Mouse (Mus musculus): ENCODE measurements at regions not wholly inside any gene's neighbourhood (a gene's known extent, or its start where the extent isn't known, plus 50 kb on each side); places are given as distances from the start of the nearest gene placed in this dataset.

DNA sequence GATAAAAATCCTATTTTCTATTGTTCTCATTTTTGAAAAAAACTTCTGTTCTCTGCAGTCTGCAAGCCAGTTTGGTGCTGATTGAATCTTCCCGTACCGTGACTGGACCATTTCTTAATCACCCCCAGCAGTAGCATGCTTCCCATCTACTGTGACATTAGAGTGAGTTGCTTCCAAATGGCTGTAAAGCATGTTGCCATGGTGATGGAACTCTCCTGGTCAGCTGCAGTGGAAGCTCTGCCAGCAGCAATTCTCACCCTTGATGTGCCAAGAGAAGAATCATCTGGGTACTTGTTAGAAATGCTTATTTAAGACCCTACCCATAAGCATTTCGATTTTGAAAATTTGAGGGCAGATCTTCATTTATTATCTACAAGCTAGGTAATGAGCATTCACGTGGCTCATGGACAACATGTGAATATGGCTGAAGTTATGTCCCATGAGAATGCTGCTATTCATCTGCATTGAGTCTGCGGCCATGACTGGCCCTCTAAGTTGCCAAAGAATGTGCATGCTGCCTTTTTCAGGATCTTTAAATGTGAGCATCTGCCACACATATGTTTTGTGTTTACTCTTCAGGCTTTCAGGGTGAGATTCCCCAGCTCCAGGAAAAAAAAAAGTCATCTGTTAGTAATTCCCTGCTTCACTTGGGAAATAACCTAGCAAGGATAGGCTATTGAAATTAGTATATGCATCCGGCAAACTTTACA, 62.8 kb downstream of the H2al1n start:
- DNase-seq (ENCODE audit: low read depth), result peak; percentile 77

GRCm38 (mm10) chrX:14279312-14279711, 68.4 kb downstream of the H2al1n start:
- DNase-seq (ENCODE audit: low read depth), result no peak

GRCm38 (mm10) chrX:14279736-14280135, 68.8 kb downstream of the H2al1n start:
- DNase-seq (ENCODE audit: low read depth), result no peak

GRCm38 (mm10) chrX:14294890-14295289, 83.9 kb downstream of the H2al1n start:
- DNase-seq (ENCODE audit: low read depth), result no peak

- no peak for DNase-seq (ENCODE audit: low read depth)
Observed at GRCm38 (mm10) chrX:14302125-14302524, 91.2 kb downstream of the H2al1n start.

DNA sequence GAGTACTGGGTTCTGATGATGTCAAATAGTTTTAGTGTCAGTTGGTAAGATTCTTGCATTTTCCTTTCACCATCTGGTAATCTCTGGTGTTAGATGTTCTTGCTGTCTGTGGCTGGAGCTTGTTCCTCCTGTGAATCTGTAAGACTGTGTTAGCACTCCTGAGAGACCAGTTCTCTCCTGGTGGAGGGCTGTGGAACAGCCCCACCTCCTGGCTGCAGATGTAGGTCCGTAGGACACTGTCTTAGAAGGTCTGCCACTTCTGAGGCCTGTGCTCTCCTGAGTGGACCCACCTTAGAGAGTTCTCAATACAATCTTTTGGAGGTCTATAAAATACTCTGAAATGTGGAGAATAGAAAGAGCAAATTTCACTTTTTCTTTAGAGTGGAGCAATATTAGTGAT, 101.8 kb downstream of the H2al1n start:
- peak; percentile 40 for DNase-seq (ENCODE audit: low read depth)

GRCm38 (mm10) chrX:14352416-14352815, 141.5 kb downstream of the H2al1n start:
- DNase-seq (ENCODE audit: low read depth), result no peak

- DNase-seq (ENCODE audit: low read depth), result no peak
Observed at GRCm38 (mm10) chrX:14353366-14353765, 142.4 kb downstream of the H2al1n start.

- no peak for DNase-seq (ENCODE audit: low read depth)
Observed at GRCm38 (mm10) chrX:14356466-14357030, 145.6 kb downstream of the H2al1n start.
